ENCODE assay signal across 10 mouse cellular contexts in the genomic region with DNA sequence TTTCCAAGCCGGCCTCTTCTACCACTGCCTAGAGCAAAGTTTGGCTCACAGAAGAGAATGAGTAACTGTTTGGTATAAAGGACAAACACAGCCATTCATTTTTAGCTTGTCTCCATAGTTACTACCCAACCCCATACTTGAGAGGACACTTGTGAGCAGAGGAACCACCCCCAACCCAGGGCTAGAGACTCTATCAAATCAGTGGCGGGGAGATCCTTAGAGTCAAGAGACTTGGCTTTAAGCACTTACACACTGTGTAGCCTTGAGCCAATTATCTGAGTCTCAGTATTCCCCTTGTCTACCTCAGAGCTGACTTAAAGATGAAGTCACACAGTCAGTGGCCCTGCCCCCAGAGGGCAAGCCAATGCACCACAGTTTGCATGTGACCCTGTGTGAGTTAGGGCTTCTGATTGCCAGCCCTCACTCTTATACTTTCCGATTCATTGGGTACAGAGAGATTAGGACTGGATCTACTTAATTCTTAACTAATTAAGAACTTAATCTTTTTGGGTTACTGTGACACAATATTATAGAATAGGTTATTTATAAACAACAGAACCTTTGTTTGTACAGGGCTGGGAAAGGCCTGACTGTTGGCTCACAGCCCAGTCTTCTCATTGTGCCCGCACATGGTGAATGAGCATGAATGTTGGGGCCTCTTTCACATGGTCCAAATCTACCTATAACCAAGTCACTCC.
DNase-seq lines count a peak whose midpoint lies in the region; ATAC-seq lines count a peak whose summit lies in the region.
"Had no signal": no experiment of that assay in that cellular context is flagged by ENCODE, and none has a peak within 500 bp of the region (broad histone marks: within the 10 kb centered on the region; RNA-seq: fewer than 3 reads in every experiment).

No protein-coding gene starts in this region.

- H3K9ac ChIP-seq in embryonic facial prominence, embryonic 11.5 days (replicated peaks; ENCODE audit: low read length), result no peak overlapping the region
- H3K9ac ChIP-seq in embryonic facial prominence, embryonic 15.5 days, result no peak overlapping the region
- H3K9ac ChIP-seq: liver, embryonic 14.5 days had no signal

- no peak for DNase-seq in embryonic facial prominence, embryonic 11.5 days (ENCODE audit: low spot score)
- DNase-seq in embryonic facial prominence, embryonic 10.5 days (ENCODE audit: low spot score), result no peak
- peak; percentile 71 for DNase-seq in kidney, adult 9 months
- DNase-seq in lung, postnatal 4 days, result peak; percentile 10 to 21
- DNase-seq in thymus, postnatal 36 days, result no peak
- no peak for DNase-seq in urinary bladder, adult 18-20 months (ENCODE audit: low spot score in 2 of 2)
- DNase-seq: right cerebral cortex, postnatal 4 days had no signal

- 64% methylated on average over 4 of the region's 4 CpGs for WGBS in embryonic facial prominence, embryonic 11.5 days
- 65% methylated on average over 4 of the region's 4 CpGs for WGBS in embryonic facial prominence, embryonic 10.5 days
- WGBS in embryonic facial prominence, embryonic 15.5 days, result 52% methylated on average over 4 of the region's 4 CpGs

- no peaks in the 10 kb centered on the region for H3K9me3 ChIP-seq in embryonic facial prominence, embryonic 11.5 days (replicated peaks; ENCODE audit: control insufficient read depth, low read length)
- no peaks in the 10 kb centered on the region for H3K9me3 ChIP-seq in embryonic facial prominence, embryonic 10.5 days
- H3K9me3 ChIP-seq in embryonic facial prominence, embryonic 15.5 days (replicated peaks), result no peaks in the 10 kb centered on the region

- no peak overlapping the region for H3K4me2 ChIP-seq in embryonic facial prominence, embryonic 11.5 days (ENCODE audit: low read depth, low read length)
- H3K4me2 ChIP-seq in embryonic facial prominence, embryonic 15.5 days (replicated peaks), result no peak overlapping the region

- ATAC-seq in embryonic facial prominence, embryonic 11.5 days (replicated peaks; ENCODE audit: insufficient number of reproducible peaks, low FRiP score, low TSS enrichment, low read depth), result peak; percentile 79
- ATAC-seq in embryonic facial prominence, embryonic 15.5 days (ENCODE audit: insufficient number of reproducible peaks, low FRiP score, low TSS enrichment, low read depth), result 0 out of 2 replicates have a peak, but pooled peaks have one; percentile 39
- ATAC-seq in granulocyte monocyte progenitor cell, adult 5-6 weeks (replicated peaks; ENCODE audit: poor library complexity, severe bottlenecking), result no peak

- H3K4me3 ChIP-seq in embryonic facial prominence, embryonic 11.5 days (ENCODE audit: low read depth, low read length), result no peak overlapping the region
- H3K4me3 ChIP-seq in embryonic facial prominence, embryonic 10.5 days, result no peak overlapping the region
- H3K4me3 ChIP-seq in embryonic facial prominence, embryonic 15.5 days (replicated peaks), result no peak overlapping the region

- no peaks in the 10 kb centered on the region for H3K36me3 ChIP-seq in embryonic facial prominence, embryonic 11.5 days (replicated peaks; ENCODE audit: control insufficient read depth, insufficient read depth, low read depth, low read length)
- H3K36me3 ChIP-seq in embryonic facial prominence, embryonic 10.5 days (replicated peaks), result no peaks in the 10 kb centered on the region
- no peaks in the 10 kb centered on the region for H3K36me3 ChIP-seq in embryonic facial prominence, embryonic 15.5 days

- no peaks in the 10 kb centered on the region for H3K27me3 ChIP-seq in embryonic facial prominence, embryonic 11.5 days (ENCODE audit: control insufficient read depth, insufficient read depth, low read length)
- no peaks in the 10 kb centered on the region for H3K27me3 ChIP-seq in embryonic facial prominence, embryonic 10.5 days (replicated peaks; ENCODE audit: low read depth, poor library complexity, severe bottlenecking)
- no peaks in the 10 kb centered on the region for H3K27me3 ChIP-seq in embryonic facial prominence, embryonic 15.5 days

- H3K27ac ChIP-seq in embryonic facial prominence, embryonic 11.5 days (replicated peaks; ENCODE audit: low read depth, low read length), result no peak overlapping the region
- no peak overlapping the region for H3K27ac ChIP-seq in embryonic facial prominence, embryonic 10.5 days (replicated peaks)
- no peak overlapping the region for H3K27ac ChIP-seq in embryonic facial prominence, embryonic 15.5 days (replicated peaks)
- H3K27ac ChIP-seq: liver, embryonic 14.5 days had no signal

- H3K4me1 ChIP-seq in embryonic facial prominence, embryonic 11.5 days (ENCODE audit: control insufficient read depth, insufficient read depth, low read length), result no peaks in the 10 kb centered on the region
- no peaks in the 10 kb centered on the region for H3K4me1 ChIP-seq in embryonic facial prominence, embryonic 10.5 days
- H3K4me1 ChIP-seq in embryonic facial prominence, embryonic 15.5 days, result no peaks in the 10 kb centered on the region

Comparison
In these comparisons a context has a peak if more than half of its experiments do, and no peak if none do; other contexts are left out.
1. DNase-seq: peak in kidney, adult 9 months (single experiment) and lung, postnatal 4 days (2 of 2); none in embryonic facial prominence, embryonic 11.5 days (single experiment), embryonic facial prominence, embryonic 10.5 days (single experiment), thymus, postnatal 36 days (0 of 2) and urinary bladder, adult 18-20 months (0 of 2).